Mouse (Mus musculus) olfactory bulb, adult 2 months (tissue): ENCODE data around the gene Krtap5-1.
"Not testable (repeated sequence)": the region's sequence is repeated elsewhere in the genome, so short reads cannot be mapped to it uniquely, and the experiment has no call there.

Source experiments
- CTCF ChIP-seq: fragments of 200-500 bp; IDR thresholded peaks from 2 replicates; pipeline ENCODE4 v1.5.1; 2012; ENCODE audit warnings: low read depth, mild to moderate bottlenecking, low read length, moderate library complexity; ENCODE audit not compliant: insufficient read depth
- POLR2A ChIP-seq: fragments of 200-500 bp; IDR thresholded peaks from 2 replicates; pipeline ENCODE4 v1.6.1; 2012; ENCODE audit warnings: mild to moderate bottlenecking, low read depth, low read length, moderate library complexity; ENCODE audit not compliant: insufficient read depth

GRCm38 (mm10) chr7:142285910-142286612 is 10.9 kb downstream of the Krtap5-1 start:
- not testable (repeated sequence) for TF ChIP-seq POLR2A, CTCF
